Mouse (Mus musculus): ENCODE results near the gene Tmem43.

- TF ChIP-seq CTCF (IDR thresholded peaks at IDR 0.05; ENCODE audit: low read depth, low read length) (no peak), POLR2AphosphoS5 (IDR thresholded peaks at IDR 0.05; ENCODE audit: insufficient replicate concordance, low read depth, low read length) (no peak), GATA1 (IDR thresholded peaks at IDR 0.05; ENCODE audit: borderline replicate concordance, low read length) (no peak), TAL1 (conservative IDR thresholded peaks at IDR 0.05; ENCODE audit: low read depth, low read length) (no peak)
These were observed 15.2 kb downstream of the Tmem43 start for GRCm38 (mm10) chr6:91488496-91489212.
